Comparison of ENCODE assay signal across 15 mouse cellular contexts in genomic region chr7:6837926-6838554, GRCm38 (mm10).
DNase-seq lines count a peak whose midpoint lies in the region; ATAC-seq and TF ChIP-seq lines count a peak whose summit lies in the region.
"Had no signal": no experiment of that assay in that cellular context is flagged by ENCODE, and none has a peak within 500 bp of the region (broad histone marks: within the 10 kb centered on the region; RNA-seq: fewer than 3 reads in every experiment).

No protein-coding gene starts in this region.

- no peaks in the 10 kb centered on the region for H3K36me3 ChIP-seq in forebrain, embryonic 10.5 days (replicated peaks)
- H3K36me3 ChIP-seq in forebrain, embryonic 14.5 days (ENCODE audit: control insufficient read depth, insufficient read depth, low read length), result no peaks in the 10 kb centered on the region
- no peaks in the 10 kb centered on the region for H3K36me3 ChIP-seq in midbrain, embryonic 11.5 days (ENCODE audit: control insufficient read depth, insufficient read depth, low read length)
- H3K36me3 ChIP-seq in midbrain, postnatal 0 days (ENCODE audit: insufficient read depth, low read length), result no peaks in the 10 kb centered on the region
- no peaks in the 10 kb centered on the region for H3K36me3 ChIP-seq in limb, embryonic 13.5 days
- no peaks in the 10 kb centered on the region for H3K36me3 ChIP-seq in myocyte (ENCODE audit: control insufficient read depth, insufficient read depth)
- H3K36me3 ChIP-seq: embryonic facial prominence, embryonic 13.5 days; heart, embryonic 15.5 days had no signal

- H3K4me2 ChIP-seq in forebrain, embryonic 14.5 days (ENCODE audit: low read length), result no peak overlapping the region
- no peak overlapping the region for H3K4me2 ChIP-seq in midbrain, embryonic 11.5 days
- H3K4me2 ChIP-seq in midbrain, postnatal 0 days (ENCODE audit: low read depth, low read length, poor library complexity, severe bottlenecking), result no peak overlapping the region
- no peak overlapping the region for H3K4me2 ChIP-seq in limb, embryonic 13.5 days (replicated peaks)
- no peak overlapping the region for H3K4me2 ChIP-seq in myocyte (ENCODE audit: low read depth)
- H3K4me2 ChIP-seq: embryonic facial prominence, embryonic 13.5 days; heart, embryonic 15.5 days had no signal

- H3K27me3 ChIP-seq in forebrain, embryonic 10.5 days (ENCODE audit: poor library complexity, severe bottlenecking), result no peaks in the 10 kb centered on the region
- H3K27me3 ChIP-seq in forebrain, embryonic 14.5 days (replicated peaks; ENCODE audit: control insufficient read depth, insufficient read depth, low read length), result no peaks in the 10 kb centered on the region
- H3K27me3 ChIP-seq in midbrain, embryonic 11.5 days (ENCODE audit: control insufficient read depth, insufficient read depth, low read length), result no peaks in the 10 kb centered on the region
- H3K27me3 ChIP-seq in midbrain, postnatal 0 days (ENCODE audit: insufficient read depth, low read length), result no peaks in the 10 kb centered on the region
- no peaks in the 10 kb centered on the region for H3K27me3 ChIP-seq in limb, embryonic 13.5 days
- H3K27me3 ChIP-seq in myocyte (ENCODE audit: control insufficient read depth, insufficient read depth, insufficient read length), result no peaks in the 10 kb centered on the region
- H3K27me3 ChIP-seq: CH12.LX; embryonic facial prominence, embryonic 13.5 days; heart, embryonic 15.5 days had no signal

- no peaks in the 10 kb centered on the region for H3K9me3 ChIP-seq in forebrain, embryonic 10.5 days
- H3K9me3 ChIP-seq in forebrain, embryonic 14.5 days (replicated peaks; ENCODE audit: control insufficient read depth, low read length), result no peaks in the 10 kb centered on the region
- no peaks in the 10 kb centered on the region for H3K9me3 ChIP-seq in midbrain, embryonic 11.5 days (ENCODE audit: control insufficient read depth, low read length)
- no peaks in the 10 kb centered on the region for H3K9me3 ChIP-seq in midbrain, postnatal 0 days (ENCODE audit: low read length)
- no peaks in the 10 kb centered on the region for H3K9me3 ChIP-seq in limb, embryonic 13.5 days
- H3K9me3 ChIP-seq: embryonic facial prominence, embryonic 13.5 days; heart, embryonic 15.5 days had no signal

- WGBS in forebrain, embryonic 10.5 days, result 91% methylated on average over 9 of the region's 9 CpGs
- WGBS in forebrain, embryonic 14.5 days, result 90% methylated on average over 9 of the region's 9 CpGs
- WGBS in midbrain, embryonic 11.5 days, result 91% methylated on average over 9 of the region's 9 CpGs
- WGBS in midbrain, postnatal 0 days, result 91% methylated on average over 9 of the region's 9 CpGs
- WGBS in limb, embryonic 13.5 days, result 49% methylated on average over 9 of the region's 9 CpGs

- no peak for TF ChIP-seq POLR2A in myocyte (IDR thresholded peaks at IDR 0.05; ENCODE audit: insufficient read length, low read depth)

- no peak overlapping the region for H3K4me3 ChIP-seq in forebrain, embryonic 10.5 days
- H3K4me3 ChIP-seq in forebrain, embryonic 14.5 days (ENCODE audit: low read depth, low read length), result no peak overlapping the region
- no peak overlapping the region for H3K4me3 ChIP-seq in midbrain, embryonic 11.5 days (ENCODE audit: low read depth, low read length)
- no peak overlapping the region for H3K4me3 ChIP-seq in midbrain, postnatal 0 days (ENCODE audit: low read depth, low read length)
- H3K4me3 ChIP-seq in limb, embryonic 13.5 days, result no peak overlapping the region
- H3K4me3 ChIP-seq in myocyte, result no peak overlapping the region
- H3K4me3 ChIP-seq: embryonic facial prominence, embryonic 13.5 days; heart, embryonic 15.5 days had no signal

- no peak for ATAC-seq in forebrain, embryonic 14.5 days
- no peak for ATAC-seq in midbrain, embryonic 11.5 days (ENCODE audit: low FRiP score)
- no peak for ATAC-seq in midbrain, postnatal 0 days (ENCODE audit: low FRiP score)
- no peak for ATAC-seq in limb, embryonic 13.5 days (ENCODE audit: low FRiP score, low read depth)

- H3ac ChIP-seq in myocyte (ENCODE audit: control insufficient read depth, insufficient read length), result no peak overlapping the region

- intact Hi-C loops in left cerebral cortex, postnatal 25 days (cut with DNase I), result no loop called here

- peaks cover 20% of the 10 kb centered on the region for H3K4me1 ChIP-seq in forebrain, embryonic 10.5 days
- peaks cover 14% of the 10 kb centered on the region for H3K4me1 ChIP-seq in forebrain, embryonic 14.5 days (ENCODE audit: control insufficient read depth, insufficient read depth, low read length)
- peaks cover 6% of the 10 kb centered on the region; the same call in 1 of the 2 replicates for H3K4me1 ChIP-seq in midbrain, embryonic 11.5 days (ENCODE audit: control insufficient read depth, insufficient read depth, low read length)
- no peaks in the 10 kb centered on the region for H3K4me1 ChIP-seq in midbrain, postnatal 0 days (ENCODE audit: insufficient read depth, low read length)
- H3K4me1 ChIP-seq in limb, embryonic 13.5 days, result peaks cover 39% of the 10 kb centered on the region
- H3K4me1 ChIP-seq: heart, embryonic 15.5 days had no signal

- no peak for DNase-seq in forebrain, embryonic 10.5 days (ENCODE audit: extremely low spot score, low spot score)
- no peak for DNase-seq in forebrain, embryonic 14.5 days (ENCODE audit: low spot score)
- peak; percentile 70 for DNase-seq in midbrain, embryonic 11.5 days (ENCODE audit: low spot score, missing footprints)
- no peak for DNase-seq in midbrain, postnatal 0 days (ENCODE audit: low spot score)
- no peak for DNase-seq in left cerebral cortex, postnatal 25 days (ENCODE audit: low spot score in 2 of 2)
- no peak for DNase-seq in cerebellum, adult 9-11 months
- DNase-seq: adrenal gland, adult 8-10 months; heart, adult 18-20 months; kidney, postnatal 25 days; thymus, postnatal 4 days had no signal

- TF ChIP-seq CTCF in midbrain, postnatal 0 days (IDR thresholded peaks at IDR 0.05), result no peak

- peak overlapping the region; percentile 53; the same call in 1 of the 2 replicates for H3K27ac ChIP-seq in forebrain, embryonic 10.5 days
- no peak overlapping the region for H3K27ac ChIP-seq in forebrain, embryonic 14.5 days (ENCODE audit: low read depth, low read length)
- H3K27ac ChIP-seq in midbrain, embryonic 11.5 days (ENCODE audit: low read depth, low read length), result no peak overlapping the region
- no peak overlapping the region for H3K27ac ChIP-seq in midbrain, postnatal 0 days (ENCODE audit: low read depth, low read length)
- peak overlapping the region; percentile 23 for H3K27ac ChIP-seq in limb, embryonic 13.5 days
- H3K27ac ChIP-seq: embryonic facial prominence, embryonic 13.5 days; heart, embryonic 15.5 days had no signal

- H3K79me2 ChIP-seq in myocyte (ENCODE audit: control insufficient read depth, insufficient read depth), result no peaks in the 10 kb centered on the region

- no peak overlapping the region for H3K9ac ChIP-seq in forebrain, embryonic 14.5 days (ENCODE audit: low read length)
- no peak overlapping the region for H3K9ac ChIP-seq in midbrain, embryonic 11.5 days (ENCODE audit: low read length)
- no peak overlapping the region for H3K9ac ChIP-seq in midbrain, postnatal 0 days (replicated peaks; ENCODE audit: low read length, poor library complexity, severe bottlenecking)
- no peak overlapping the region for H3K9ac ChIP-seq in limb, embryonic 13.5 days
- H3K9ac ChIP-seq: embryonic facial prominence, embryonic 13.5 days; heart, embryonic 15.5 days had no signal

TF ChIP-seq in myocyte, 11 proteins besides CTCF, POLR2A, EP300 and RAD21:
- TF ChIP-seq TCF12 (IDR thresholded peaks at IDR 0.05; ENCODE audit: insufficient read depth, poor library complexity, severe bottlenecking) (no peak), MYOG (IDR thresholded peaks at IDR 0.05; ENCODE audit: control insufficient read depth in 1 of 3, insufficient read depth in 1 of 3, insufficient read length in 2 of 3, low read depth in 2 of 3) (peak in 1 of 3 experiments; percentile 67), REST (IDR thresholded peaks at IDR 0.05; ENCODE audit: insufficient read depth, insufficient read length) (no peak), MYOD1 (IDR thresholded peaks at IDR 0.05; ENCODE audit: control insufficient read depth in 1 of 3, insufficient read length in 2 of 3, low read depth in 2 of 3) (peak in 2 of 3 experiments; percentile 71 to 85), SRF (IDR thresholded peaks at IDR 0.05; ENCODE audit: control insufficient read depth, insufficient read length, low read depth) (no peak), MAX (IDR thresholded peaks at IDR 0.05; ENCODE audit: low read depth) (no peak), POLR2AphosphoS2 (IDR thresholded peaks at IDR 0.05; ENCODE audit: insufficient read length, low read depth) (no peak), TCF3 (IDR thresholded peaks at IDR 0.05; ENCODE audit: insufficient read length, low read depth) (no peak), CEBPB (IDR thresholded peaks at IDR 0.05; ENCODE audit: insufficient read depth, poor library complexity, severe bottlenecking) (no peak), USF1 (IDR thresholded peaks at IDR 0.05; ENCODE audit: low read depth) (peak; percentile 49), E2F4 (IDR thresholded peaks at IDR 0.05; ENCODE audit: insufficient read depth) (no peak)
TF ChIP-seq in myocyte: peak in this region for 3.

Comparison
In these comparisons a context has a peak if more than half of its experiments do, and no peak if none do; other contexts are left out.
1. H3K27ac ChIP-seq: peak in forebrain, embryonic 10.5 days (single experiment) and limb, embryonic 13.5 days (single experiment); none in forebrain, embryonic 14.5 days (single experiment), midbrain, embryonic 11.5 days (single experiment) and midbrain, postnatal 0 days (single experiment).